Mouse (Mus musculus) testis, postnatal 14 days (tissue): Measurements from ENCODE around the gene Lsmem1.
A peak's percentile ranks its signal among the peaks of the same experiment; 100 is the strongest.
"Not testable (repeated sequence)": the region's sequence is repeated elsewhere in the genome, so short reads cannot be mapped to it uniquely, and the experiment has no call there.

Source experiments
- DNase-seq: peaks from one replicate; pipeline ENCODE4 v3.0.0; 2021; ENCODE audit warnings: low spot score

Lsmem1 gene

GRCm38 (mm10) chr12:40214888-40215876 is 15.9 kb upstream of the Lsmem1 start:
- no peak for DNase-seq

- no peak for DNase-seq
These were observed 9.8 kb upstream of the Lsmem1 start for GRCm38 (mm10) chr12:40209049-40209448.

- DNase-seq: no peak
These were observed 8.6 kb upstream of the Lsmem1 start for GRCm38 (mm10) chr12:40207909-40208308.

- DNase-seq: no peak
These were observed 3.1 kb upstream of the Lsmem1 start for GRCm38 (mm10) chr12:40202161-40203035.

GRCm38 (mm10) chr12:40200484-40201235 is 1.4 kb upstream of the Lsmem1 start:
- DNase-seq: no peak

- DNase-seq: peak; percentile 32
These were observed 609 bp upstream of the Lsmem1 start for GRCm38 (mm10) chr12:40199795-40200402.

- no peak for DNase-seq
These were observed 863 bp downstream of the Lsmem1 start for GRCm38 (mm10) chr12:40198427-40198826.

- DNase-seq: no peak
These were observed 1.3 kb downstream of the Lsmem1 start for GRCm38 (mm10) chr12:40198019-40198418.

GRCm38 (mm10) chr12:40197511-40197910 is 1.8 kb downstream of the Lsmem1 start:
- no peak for DNase-seq

- DNase-seq: no peak
These were observed 13.8 kb downstream of the Lsmem1 start for GRCm38 (mm10) chr12:40185474-40185873.

GRCm38 (mm10) chr12:40177089-40177488 is 22.2 kb downstream of the Lsmem1 start:
- peak; percentile 15 for DNase-seq

GRCm38 (mm10) chr12:40176158-40176557 is 23.1 kb downstream of the Lsmem1 start:
- no peak for DNase-seq

- DNase-seq: not testable (repeated sequence)
These were observed 24.1 kb downstream of the Lsmem1 start for GRCm38 (mm10) chr12:40175171-40175570.

- no peak for DNase-seq
These were observed 27.7 kb downstream of the Lsmem1 start for GRCm38 (mm10) chr12:40171637-40172036.

GRCm38 (mm10) chr12:40169675-40170074 is 29.6 kb downstream of the Lsmem1 start:
- no peak for DNase-seq

- no peak for DNase-seq
These were observed 34.7 kb downstream of the Lsmem1 start for GRCm38 (mm10) chr12:40164621-40165020.

GRCm38 (mm10) chr12:40160777-40161176 is 38.5 kb downstream of the Lsmem1 start:
- no peak for DNase-seq

GRCm38 (mm10) chr12:40154188-40154587 is 45.1 kb downstream of the Lsmem1 start:
- no peak for DNase-seq

GRCm38 (mm10) chr12:40152353-40153069 is 46.8 kb downstream of the Lsmem1 start:
- DNase-seq: no peak

- DNase-seq: no peak
These were observed 52.0 kb downstream of the Lsmem1 start for GRCm38 (mm10) chr12:40147319-40147718.

- no peak for DNase-seq
These were observed 52.8 kb downstream of the Lsmem1 start for GRCm38 (mm10) chr12:40146510-40146909.
